ENCODE assay signal across 15 mouse cellular contexts in genomic region chr7:135587821-135588575, GRCm38 (mm10). TPM values are rescaled to one million over a fixed set of nuclear protein-coding genes. Genes with fewer than 3 reads are reported as not detected.
A peak's percentile ranks its signal among the peaks of the same experiment; 100 is the strongest.
DNase-seq lines count a peak whose midpoint lies in the region; ATAC-seq and TF ChIP-seq lines count a peak whose summit lies in the region.
"Had no signal": no experiment of that assay in that cellular context is flagged by ENCODE, and none has a peak within 500 bp of the region (broad histone marks: within the 10 kb centered on the region; RNA-seq: fewer than 3 reads in every experiment).

No protein-coding gene starts in this region.

- WGBS in liver, embryonic 11.5 days, result 50% methylated on average over 2 of the region's 2 CpGs
- 30% methylated on average over 2 of the region's 2 CpGs for WGBS in liver, postnatal 0 days (ENCODE audit: insufficient replicate concordance)

- H3K9me3 ChIP-seq in liver, embryonic 11.5 days (ENCODE audit: control insufficient read depth, low read length), result no peaks in the 10 kb centered on the region
- H3K9me3 ChIP-seq in liver, postnatal 0 days (ENCODE audit: low read length), result no peaks in the 10 kb centered on the region
- H3K9me3 ChIP-seq: heart, embryonic 10.5 days; stomach, embryonic 15.5 days had no signal

- no peaks in the 10 kb centered on the region for H3K36me3 ChIP-seq in liver, embryonic 11.5 days (ENCODE audit: control insufficient read depth, insufficient read depth, low read length)
- H3K36me3 ChIP-seq in liver, postnatal 0 days (replicated peaks; ENCODE audit: insufficient read depth, low read length), result no peaks in the 10 kb centered on the region
- no peaks in the 10 kb centered on the region for H3K36me3 ChIP-seq in myocyte (ENCODE audit: control insufficient read depth, insufficient read depth)
- H3K36me3 ChIP-seq: heart, embryonic 10.5 days; stomach, embryonic 15.5 days had no signal

- H3K79me2 ChIP-seq in myocyte (ENCODE audit: control insufficient read depth, insufficient read depth), result no peaks in the 10 kb centered on the region

- peak overlapping the region; percentile 68; the same call in 1 of the 2 replicates for H3K27ac ChIP-seq in liver, embryonic 11.5 days (ENCODE audit: low read depth, low read length)
- H3K27ac ChIP-seq in liver, postnatal 0 days (ENCODE audit: low read depth), result no peak overlapping the region
- H3K27ac ChIP-seq: heart, embryonic 10.5 days; stomach, embryonic 15.5 days had no signal

- DNase-seq in cerebellum, adult 9-10 months, result no peak
- DNase-seq in liver, embryonic 11.5 days (ENCODE audit: low spot score), result no peak
- no peak for DNase-seq in liver, postnatal 0 days
- peak; percentile 35 for DNase-seq in cerebellum, adult 8-10 months
- no peak for DNase-seq in thymus, postnatal 36 days
- no peak for DNase-seq in kidney, postnatal 4 days
- DNase-seq: gastrocnemius, postnatal 10 days; heart, postnatal 4 days; retina, postnatal 1 day had no signal

- H3ac ChIP-seq in myocyte (ENCODE audit: control insufficient read depth, insufficient read length), result no peak overlapping the region

- 0 out of 2 replicates have a peak, but pooled peaks have one; percentile 36 for ATAC-seq in cerebellum, adult (ENCODE audit: insufficient number of reproducible peaks, low FRiP score, low TSS enrichment)
- ATAC-seq in liver, embryonic 11.5 days (replicated peaks; ENCODE audit: low FRiP score), result no peak
- no peak for ATAC-seq in liver, postnatal 0 days

- 0 out of 2 replicates have a peak overlapping the region, but pooled peaks have one; percentile 1 for H3K9ac ChIP-seq in liver, embryonic 11.5 days (ENCODE audit: low read depth, low read length)
- no peak overlapping the region for H3K9ac ChIP-seq in liver, postnatal 0 days (replicated peaks)
- H3K9ac ChIP-seq: stomach, embryonic 15.5 days had no signal

- H3K4me3 ChIP-seq in liver, embryonic 11.5 days (ENCODE audit: low read depth, low read length), result no peak overlapping the region
- no peak overlapping the region for H3K4me3 ChIP-seq in liver, postnatal 0 days (ENCODE audit: low read depth, low read length)
- no peak overlapping the region for H3K4me3 ChIP-seq in myocyte
- H3K4me3 ChIP-seq: erythroblast, embryonic 14.5 days; heart, embryonic 10.5 days; stomach, embryonic 15.5 days had no signal

- H3K4me2 ChIP-seq in liver, embryonic 11.5 days, result peak overlapping the region; percentile 51
- H3K4me2 ChIP-seq in liver, postnatal 0 days (ENCODE audit: low read depth, low read length), result no peak overlapping the region
- H3K4me2 ChIP-seq in myocyte (ENCODE audit: low read depth), result peak overlapping the region; percentile 66
- H3K4me2 ChIP-seq: stomach, embryonic 15.5 days had no signal

- TF ChIP-seq EP300 in liver, postnatal 0 days (IDR thresholded peaks at IDR 0.05; ENCODE audit: low read depth), result no peak

- TF ChIP-seq CTCF in liver, postnatal 0 days (IDR thresholded peaks at IDR 0.05; ENCODE audit: low read depth), result no peak

- TF ChIP-seq POLR2A in myocyte (IDR thresholded peaks at IDR 0.05; ENCODE audit: insufficient read length, low read depth), result no peak

- H3K27me3 ChIP-seq in liver, embryonic 11.5 days (replicated peaks; ENCODE audit: control insufficient read depth, insufficient read depth, low read length), result no peaks in the 10 kb centered on the region
- no peaks in the 10 kb centered on the region for H3K27me3 ChIP-seq in liver, postnatal 0 days (ENCODE audit: insufficient read depth, low read length)
- H3K27me3 ChIP-seq in myocyte (ENCODE audit: control insufficient read depth, insufficient read depth, insufficient read length), result no peaks in the 10 kb centered on the region
- H3K27me3 ChIP-seq: stomach, embryonic 15.5 days had no signal

- peaks cover 55% of the 10 kb centered on the region for H3K4me1 ChIP-seq in liver, embryonic 11.5 days (replicated peaks; ENCODE audit: control insufficient read depth, insufficient read depth, low read length)
- peaks cover 17% of the 10 kb centered on the region for H3K4me1 ChIP-seq in liver, postnatal 0 days (ENCODE audit: insufficient read depth)
- H3K4me1 ChIP-seq: stomach, embryonic 15.5 days had no signal

TF ChIP-seq in myocyte, 11 proteins besides CTCF, POLR2A, EP300 and RAD21:
- TF ChIP-seq E2F4 (IDR thresholded peaks at IDR 0.05; ENCODE audit: insufficient read depth) (no peak), USF1 (IDR thresholded peaks at IDR 0.05; ENCODE audit: low read depth) (no peak), MYOD1 (IDR thresholded peaks at IDR 0.05; ENCODE audit: control insufficient read depth in 1 of 3, insufficient read length in 2 of 3, low read depth in 2 of 3) (no peak), TCF3 (IDR thresholded peaks at IDR 0.05; ENCODE audit: insufficient read length, low read depth) (no peak), MAX (IDR thresholded peaks at IDR 0.05; ENCODE audit: low read depth) (no peak), SRF (IDR thresholded peaks at IDR 0.05; ENCODE audit: control insufficient read depth, insufficient read length, low read depth) (no peak), POLR2AphosphoS2 (IDR thresholded peaks at IDR 0.05; ENCODE audit: insufficient read length, low read depth) (no peak), CEBPB (IDR thresholded peaks at IDR 0.05; ENCODE audit: insufficient read depth, poor library complexity, severe bottlenecking) (no peak), REST (IDR thresholded peaks at IDR 0.05; ENCODE audit: insufficient read depth, insufficient read length) (no peak), TCF12 (IDR thresholded peaks at IDR 0.05; ENCODE audit: insufficient read depth, poor library complexity, severe bottlenecking) (no peak), MYOG (IDR thresholded peaks at IDR 0.05; ENCODE audit: control insufficient read depth in 1 of 3, insufficient read depth in 1 of 3, insufficient read length in 2 of 3, low read depth in 2 of 3) (no peak)
TF ChIP-seq in myocyte: peak in this region for 0.

RNA-seq across cellular contexts. Expression of gene Ptpre, which starts 50.7 kb away (rescaled TPM):
- 5.4 and 7.0 TPM in 2 replicates for polyA plus RNA-seq in liver, embryonic 11.5 days (2014; fragmentation: Nextera tagmentation; extraction: Ambion mirVana)
- 3.5 and 3.9 TPM in 2 replicates for polyA plus RNA-seq in liver, postnatal 0 days (2015; fragmentation: Nextera tagmentation; extraction: Ambion mirVana)
- 2.4 TPM for polyA plus RNA-seq in myocyte (2012; fragmentation: generic; extraction: Trizol)

RNA-seq across cellular contexts. Expression of gene Clrn3, which starts 59.5 kb away (rescaled TPM):
- polyA plus RNA-seq in liver, embryonic 11.5 days (2014; fragmentation: Nextera tagmentation; extraction: Ambion mirVana), result 0.04 TPM in 1 of 2 replicates, not detected in the other
- not detected in 2 replicates for polyA plus RNA-seq in liver, postnatal 0 days (2015; fragmentation: Nextera tagmentation; extraction: Ambion mirVana)
- polyA plus RNA-seq in myocyte (2012; fragmentation: generic; extraction: Trizol), result not detected
- polyA plus RNA-seq: erythroblast, embryonic 14.5 days; heart, embryonic 10.5 days; lung, embryonic 16.5 days had no signal
